ENCODE assay signal across 8 mouse cellular contexts in genomic region chr5:44706997-44707698, GRCm38 (mm10).
A peak's percentile ranks its signal among the peaks of the same experiment; 100 is the strongest.
DNase-seq lines count a peak whose midpoint lies in the region; ATAC-seq lines count a peak whose summit lies in the region.

No protein-coding gene starts in this region.

- peak; percentile 74 for ATAC-seq in common myeloid progenitor, adult 5-6 weeks (replicated peaks; ENCODE audit: low read depth, poor library complexity, severe bottlenecking)
- peak; percentile 71 for ATAC-seq in intestine, embryonic 15.5 days

- H3K36me3 ChIP-seq in intestine, embryonic 15.5 days: no peaks in the 10 kb centered on the region

- peak; percentile 25 to 66 for DNase-seq in heart, adult 18-20 months
- DNase-seq in lung, postnatal 36 days: peak; percentile 67
- DNase-seq in ovary, postnatal 14 days (ENCODE audit: low spot score): no peak
- no peak for DNase-seq in urinary bladder, adult 2 months (ENCODE audit: low spot score)
- DNase-seq in layer of hippocampus, postnatal 36 days: no peak
- DNase-seq in gastrocnemius, adult 8-10 months (ENCODE audit: low spot score in 2 of 2): no peak

- no peak overlapping the region for H3K9ac ChIP-seq in intestine, embryonic 15.5 days

- peak overlapping the region; percentile 19; the same call in 1 of the 2 replicates for H3K4me2 ChIP-seq in intestine, embryonic 15.5 days (replicated peaks)

- H3K27ac ChIP-seq in intestine, embryonic 15.5 days: peak overlapping the region; percentile 29; the same call in 1 of the 2 replicates

- no peak overlapping the region for H3K4me3 ChIP-seq in intestine, embryonic 15.5 days (replicated peaks)

- no peaks in the 10 kb centered on the region for H3K9me3 ChIP-seq in intestine, embryonic 15.5 days

- peaks cover 15% of the 10 kb centered on the region; the same call in 1 of the 2 replicates for H3K4me1 ChIP-seq in intestine, embryonic 15.5 days (replicated peaks)

- H3K27me3 ChIP-seq in intestine, embryonic 15.5 days (replicated peaks): no peaks in the 10 kb centered on the region

- 35% methylated on average over 6 of the region's 6 CpGs for WGBS in intestine, embryonic 15.5 days

Comparison
In these comparisons a context has a peak if more than half of its experiments do, and no peak if none do; other contexts are left out.
1. DNase-seq: peak in heart, adult 18-20 months (2 of 2) and lung, postnatal 36 days (single experiment); none in ovary, postnatal 14 days (single experiment), urinary bladder, adult 2 months (single experiment), layer of hippocampus, postnatal 36 days (0 of 2) and gastrocnemius, adult 8-10 months (0 of 2).